Mouse (Mus musculus) hindbrain, embryonic 12.5 days (tissue): Measurements from ENCODE around the gene Bbs7. TPM values are rescaled to one million over a fixed set of nuclear protein-coding genes. Genes with fewer than 3 reads are reported as not detected.
"Not testable (repeated sequence)": the region's sequence is repeated elsewhere in the genome, so short reads cannot be mapped to it uniquely, and the experiment has no call there.

ENCODE experiments used
- ATAC-seq: fragments of 200-750 bp; cut with Nextera tagmentation; 2 replicates; pipeline ENCODE4 v1.8.0; 2017; ENCODE audit warnings: moderate TSS enrichment; ENCODE audit not compliant: low FRiP score
- H3K27ac ChIP-seq: fragments of 300-500 bp; sonication (generic); 2 replicates; pipeline ENCODE4 v1.5.1; 2016; ENCODE audit warnings: mild to moderate bottlenecking
- H3K27me3 ChIP-seq: fragments of 300-500 bp; sonication (generic); 2 replicates; pipeline ENCODE4 v1.6.1; 2016; ENCODE audit warnings: mild to moderate bottlenecking
- H3K36me3 ChIP-seq: fragments of 300-500 bp; sonication (generic); 2 replicates; pipeline ENCODE4 v1.6.1; 2016; ENCODE audit warnings: mild to moderate bottlenecking
- H3K4me1 ChIP-seq: fragments of 300-500 bp; sonication (generic); 2 replicates; pipeline ENCODE4 v1.6.1; 2016
- H3K4me2 ChIP-seq: fragments of 300-500 bp; sonication (generic); replicated peaks from 2 replicates; pipeline ENCODE4 v1.6.1; 2016; ENCODE audit warnings: mild to moderate bottlenecking
- H3K4me3 ChIP-seq: fragments of 300-500 bp; sonication (generic); 2 replicates; pipeline ENCODE4 v1.5.1; 2016; ENCODE audit warnings: mild to moderate bottlenecking
- H3K9ac ChIP-seq: fragments of 300-500 bp; sonication (generic); 2 replicates; pipeline ENCODE4 v1.6.1; 2016; ENCODE audit warnings: mild to moderate bottlenecking, moderate library complexity
- H3K9me3 ChIP-seq: fragments of 300-500 bp; sonication (generic); replicated peaks from 2 replicates; pipeline ENCODE4 v1.6.1; 2016; ENCODE audit warnings: mild to moderate bottlenecking
- WGBS: fragments of 180-500 bp; shearing (Covaris S2); methylation state at CpG from one replicate; pipeline ENCODE4 v1.1.7; 2016; 5-methylcytosine and 5-hydroxymethylcytosine counted together
- polyA plus RNA-seq: library from polyadenylated mRNA; unstranded; fragments of >200 nt; fragmentation: Nextera tagmentation; extraction: Ambion mirVana; gene quantifications from 2 replicates; pipeline ENCODE4 v1.2.1, GENCODE M21; 2016

The Bbs7 gene
- 20.3 and 24.7 TPM in 2 replicates for polyA plus RNA-seq

- H3K27me3 ChIP-seq, result no peaks in the 10 kb centered on the region
- H3K4me1 ChIP-seq, result peaks cover 5% of the 10 kb centered on the region
- peak within 1 kb of the TSS; percentile 78 for H3K9ac ChIP-seq
- 0 out of 2 replicates have a peak within 1 kb of the TSS, but pooled peaks have one; percentile 40 for H3K27ac ChIP-seq
- WGBS, result 6% methylated on average over 22 of the region's 38 CpGs
- peak within 1 kb of the TSS; percentile 72 for H3K4me3 ChIP-seq
- H3K9me3 ChIP-seq, result no peaks in the 10 kb centered on the region
- peak within 1 kb of the TSS; percentile 60 for H3K4me2 ChIP-seq
- H3K36me3 ChIP-seq, result no peaks in the 10 kb centered on the region
- peak; percentile 100 for ATAC-seq
Measured at GRCm38 (mm10) chr3:36613202-36613907, at the start of gene Bbs7. Gene Bbs7 (minus strand): TSS chr3:36613477.

GRCm38 (mm10) chr3:36645245-36645559 is 31.9 kb upstream of the Bbs7 start:
- not testable (repeated sequence) for H3K4me3 ChIP-seq, H3K36me3 ChIP-seq, H3K27ac ChIP-seq, H3K4me1 ChIP-seq, H3K9me3 ChIP-seq, H3K27me3 ChIP-seq, ATAC-seq, H3K4me2 ChIP-seq, H3K9ac ChIP-seq

- ATAC-seq, result no peak
- Histone ChIP-seq H3K9me3 (no peaks in the 10 kb centered on the region), H3K4me2 (no peak overlapping the region), H3K27me3 (no peaks in the 10 kb centered on the region), H3K27ac (no peak overlapping the region), H3K36me3 (no peaks in the 10 kb centered on the region), H3K9ac (no peak overlapping the region), H3K4me1 (no peaks in the 10 kb centered on the region), H3K4me3 (no peak overlapping the region)
- 90% methylated on average over 3 of the region's 3 CpGs for WGBS
Measured at GRCm38 (mm10) chr3:36644554-36645244, 31.4 kb upstream of the Bbs7 start.

GRCm38 (mm10) chr3:36643354-36643753 is 30.1 kb upstream of the Bbs7 start:
- Histone ChIP-seq H3K4me2 (no peak overlapping the region), H3K4me1 (no peaks in the 10 kb centered on the region), H3K27me3 (no peaks in the 10 kb centered on the region), H3K9ac (no peak overlapping the region), H3K27ac (no peak overlapping the region), H3K36me3 (no peaks in the 10 kb centered on the region), H3K4me3 (no peak overlapping the region), H3K9me3 (no peaks in the 10 kb centered on the region)
- 80% methylated on average over 3 of the region's 3 CpGs for WGBS
- no peak for ATAC-seq

- ATAC-seq, result no peak
- Histone ChIP-seq H3K36me3 (no peaks in the 10 kb centered on the region), H3K27ac (no peak overlapping the region), H3K4me2 (no peak overlapping the region), H3K9ac (no peak overlapping the region), H3K9me3 (no peaks in the 10 kb centered on the region), H3K4me3 (no peak overlapping the region), H3K27me3 (no peaks in the 10 kb centered on the region), H3K4me1 (no peaks in the 10 kb centered on the region)
- 76% methylated on average over 13 of the region's 13 CpGs for WGBS
Measured at GRCm38 (mm10) chr3:36642736-36643135, 29.5 kb upstream of the Bbs7 start.

GRCm38 (mm10) chr3:36640787-36641186 is 27.5 kb upstream of the Bbs7 start:
- H3K4me1 ChIP-seq, result no peaks in the 10 kb centered on the region
- H3K9me3 ChIP-seq, result no peaks in the 10 kb centered on the region
- no peak overlapping the region for H3K27ac ChIP-seq
- H3K27me3 ChIP-seq, result no peaks in the 10 kb centered on the region
- no peak overlapping the region for H3K9ac ChIP-seq
- H3K36me3 ChIP-seq, result no peaks in the 10 kb centered on the region
- H3K4me3 ChIP-seq, result no peak overlapping the region
- 56% methylated on average over 2 of the region's 2 CpGs for WGBS
- ATAC-seq, result no peak
- no peak overlapping the region for H3K4me2 ChIP-seq

- Histone ChIP-seq H3K9ac (no peak overlapping the region), H3K36me3 (no peaks in the 10 kb centered on the region), H3K27me3 (no peaks in the 10 kb centered on the region), H3K4me3 (no peak overlapping the region), H3K4me1 (no peaks in the 10 kb centered on the region), H3K4me2 (no peak overlapping the region), H3K27ac (no peak overlapping the region), H3K9me3 (no peaks in the 10 kb centered on the region)
- ATAC-seq, result peak; percentile 54; the same call in 1 of the 2 replicates
- WGBS, result 20% methylated on average over 4 of the region's 4 CpGs
Measured at GRCm38 (mm10) chr3:36635449-36635848, 22.2 kb upstream of the Bbs7 start.

GRCm38 (mm10) chr3:36626803-36627202 is 13.5 kb upstream of the Bbs7 start:
- H3K27ac ChIP-seq, result no peak overlapping the region
- no peaks in the 10 kb centered on the region for H3K27me3 ChIP-seq
- H3K9me3 ChIP-seq, result no peaks in the 10 kb centered on the region
- H3K4me1 ChIP-seq, result no peaks in the 10 kb centered on the region
- no peak overlapping the region for H3K4me2 ChIP-seq
- WGBS, result 72% methylated on average over 2 of the region's 2 CpGs
- no peak overlapping the region for H3K9ac ChIP-seq
- H3K4me3 ChIP-seq, result no peak overlapping the region
- no peak for ATAC-seq
- no peaks in the 10 kb centered on the region for H3K36me3 ChIP-seq

GRCm38 (mm10) chr3:36618181-36618580 is 4.9 kb upstream of the Bbs7 start:
- Histone ChIP-seq H3K27me3 (no peaks in the 10 kb centered on the region), H3K4me3 (no peak overlapping the region), H3K9ac (no peak overlapping the region), H3K4me1 (peaks cover 5% of the 10 kb centered on the region), H3K27ac (no peak overlapping the region), H3K9me3 (no peaks in the 10 kb centered on the region), H3K36me3 (no peaks in the 10 kb centered on the region), H3K4me2 (no peak overlapping the region)
- WGBS, result 83% methylated on average over 7 of the region's 7 CpGs
- no peak for ATAC-seq

GRCm38 (mm10) chr3:36613908-36614255 is 605 bp upstream of the Bbs7 start:
- WGBS, result 71% methylated on average over 5 of the region's 5 CpGs
- Histone ChIP-seq H3K36me3 (no peaks in the 10 kb centered on the region), H3K27ac (no peak overlapping the region), H3K9me3 (no peaks in the 10 kb centered on the region), H3K4me2 (peak overlapping the region; percentile 60), H3K4me3 (no peak overlapping the region), H3K9ac (no peak overlapping the region), H3K4me1 (peaks cover 5% of the 10 kb centered on the region), H3K27me3 (no peaks in the 10 kb centered on the region)
- no peak for ATAC-seq

GRCm38 (mm10) chr3:36612687-36613086 is 590 bp downstream of the Bbs7 start:
- peak; percentile 60 for ATAC-seq
- Histone ChIP-seq H3K4me3 (peak overlapping the region; percentile 72), H3K27me3 (no peaks in the 10 kb centered on the region), H3K4me2 (peak overlapping the region; percentile 60), H3K9me3 (no peaks in the 10 kb centered on the region), H3K9ac (peak overlapping the region; percentile 78), H3K4me1 (peaks cover 5% of the 10 kb centered on the region), H3K36me3 (no peaks in the 10 kb centered on the region), H3K27ac (no peak overlapping the region)
- WGBS, result 1% methylated on average over 6 of the region's 6 CpGs

GRCm38 (mm10) chr3:36605894-36606783 is 7.1 kb downstream of the Bbs7 start:
- Histone ChIP-seq H3K27ac (no peak overlapping the region), H3K27me3 (no peaks in the 10 kb centered on the region), H3K4me2 (no peak overlapping the region), H3K4me3 (no peak overlapping the region), H3K4me1 (no peaks in the 10 kb centered on the region), H3K9me3 (no peaks in the 10 kb centered on the region), H3K36me3 (peaks cover 8% of the 10 kb centered on the region), H3K9ac (no peak overlapping the region)
- no peak for ATAC-seq
- 82% methylated on average over 7 of the region's 7 CpGs for WGBS
